22 mouse cellular contexts compared by ENCODE assay signal in the genomic region with DNA sequence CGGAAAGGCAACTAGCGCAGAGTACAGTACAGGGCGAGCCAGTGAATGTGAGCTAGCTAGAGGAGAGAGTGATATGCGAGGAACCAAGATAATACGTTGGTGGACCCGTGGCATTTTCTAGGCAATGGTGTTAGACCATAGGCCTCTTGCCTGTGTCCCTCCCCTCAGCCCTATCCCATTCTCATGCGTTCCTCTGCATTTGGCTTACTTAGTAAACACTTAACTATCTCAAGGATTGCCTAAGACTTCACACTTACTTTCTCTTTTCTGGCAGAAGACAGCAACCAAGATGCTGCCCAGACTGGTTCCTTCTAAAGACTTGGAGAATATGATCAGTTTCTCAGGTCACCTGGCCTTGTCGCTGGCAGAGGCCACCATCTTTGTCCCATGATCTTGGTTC.
A peak's percentile ranks its signal among the peaks of the same experiment; 100 is the strongest.
DNase-seq lines count a peak whose midpoint lies in the region; ATAC-seq and TF ChIP-seq lines count a peak whose summit lies in the region.
"Had no signal": no experiment of that assay in that cellular context is flagged by ENCODE, and none has a peak within 500 bp of the region (broad histone marks: within the 10 kb centered on the region; RNA-seq: fewer than 3 reads in every experiment).

No protein-coding gene starts in this region.

- H3K27me3 ChIP-seq in intestine, embryonic 14.5 days (replicated peaks; ENCODE audit: control insufficient read depth, insufficient read depth, low read length), result no peaks in the 10 kb centered on the region
- no peaks in the 10 kb centered on the region for H3K27me3 ChIP-seq in intestine, postnatal 0 days (replicated peaks; ENCODE audit: control insufficient read depth, insufficient read depth, low read length)
- no peaks in the 10 kb centered on the region for H3K27me3 ChIP-seq in lung, embryonic 15.5 days
- H3K27me3 ChIP-seq: embryonic facial prominence, embryonic 15.5 days; heart, embryonic 15.5 days had no signal

- no peak overlapping the region for H3K4me2 ChIP-seq in intestine, embryonic 14.5 days (ENCODE audit: low read length)
- H3K4me2 ChIP-seq in intestine, postnatal 0 days (replicated peaks; ENCODE audit: low read depth), result no peak overlapping the region
- H3K4me2 ChIP-seq in lung, embryonic 15.5 days, result no peak overlapping the region
- H3K4me2 ChIP-seq: embryonic facial prominence, embryonic 15.5 days; heart, embryonic 11.5 days; hindbrain, embryonic 14.5 days had no signal

- H3K27ac ChIP-seq in intestine, embryonic 14.5 days (ENCODE audit: low read depth), result peak overlapping the region; percentile 60
- H3K27ac ChIP-seq in intestine, postnatal 0 days (ENCODE audit: low read depth, low read length), result no peak overlapping the region
- peak overlapping the region; percentile 33 for H3K27ac ChIP-seq in lung, embryonic 15.5 days
- H3K27ac ChIP-seq: embryonic facial prominence, embryonic 15.5 days; forebrain, embryonic 10.5 days; heart, adult 2 months; hindbrain, embryonic 10.5 days; hindbrain, embryonic 14.5 days had no signal

- no peak for DNase-seq in intestine, embryonic 14.5 days (ENCODE audit: low spot score)
- DNase-seq in lung, postnatal 36 days, result no peak
- peak; percentile 1 for DNase-seq in testis, postnatal 10 days (ENCODE audit: low spot score)
- no peak for DNase-seq in testis, postnatal 14 days (ENCODE audit: low spot score)
- no peak for DNase-seq in layer of hippocampus, adult 18-20 months (ENCODE audit: low spot score in 2 of 2)
- DNase-seq: adrenal gland, adult 2 months; adrenal gland, postnatal 25 days; cerebellum, adult 18-20 months; cerebellum, adult 9-11 months; cerebellum, postnatal 36 days; gastrocnemius, postnatal 10 days; heart, adult 2 months had no signal

- ATAC-seq in intestine, embryonic 14.5 days (replicated peaks; ENCODE audit: low FRiP score, low TSS enrichment, low read depth), result no peak
- ATAC-seq in intestine, postnatal 0 days, result no peak
- peak; percentile 55; the same call in 1 of the 2 replicates for ATAC-seq in lung, embryonic 15.5 days (ENCODE audit: borderline replicate concordance, extremely low read depth, low FRiP score, low TSS enrichment)
- ATAC-seq: forebrain, embryonic 14.5 days had no signal

- no peak for TF ChIP-seq CTCF in intestine, postnatal 0 days (IDR thresholded peaks at IDR 0.05; ENCODE audit: low read depth)

- no peak overlapping the region for H3K9ac ChIP-seq in intestine, embryonic 14.5 days (ENCODE audit: low read length)
- H3K9ac ChIP-seq in intestine, postnatal 0 days (ENCODE audit: low read depth, low read length), result no peak overlapping the region
- no peak overlapping the region for H3K9ac ChIP-seq in lung, embryonic 15.5 days
- H3K9ac ChIP-seq: embryonic facial prominence, embryonic 15.5 days; heart, embryonic 15.5 days; hindbrain, embryonic 14.5 days had no signal

- no peaks in the 10 kb centered on the region for H3K9me3 ChIP-seq in intestine, embryonic 14.5 days (ENCODE audit: control insufficient read depth, low read length)
- H3K9me3 ChIP-seq in intestine, postnatal 0 days (ENCODE audit: control insufficient read depth), result no peaks in the 10 kb centered on the region
- H3K9me3 ChIP-seq in lung, embryonic 15.5 days, result no peaks in the 10 kb centered on the region
- H3K9me3 ChIP-seq: embryonic facial prominence, embryonic 15.5 days; forebrain, embryonic 10.5 days; heart, embryonic 15.5 days; hindbrain, embryonic 10.5 days had no signal

- 83% methylated on average over 8 of the region's 8 CpGs for WGBS in intestine, embryonic 14.5 days
- WGBS in intestine, postnatal 0 days, result 84% methylated on average over 8 of the region's 8 CpGs
- 67% methylated on average over 8 of the region's 8 CpGs for WGBS in lung, embryonic 15.5 days

- no peak overlapping the region for H3K4me3 ChIP-seq in intestine, embryonic 14.5 days (ENCODE audit: low read depth, low read length)
- no peak overlapping the region for H3K4me3 ChIP-seq in intestine, postnatal 0 days (ENCODE audit: low read depth, low read length)
- no peak overlapping the region for H3K4me3 ChIP-seq in lung, embryonic 15.5 days
- H3K4me3 ChIP-seq: embryonic facial prominence, embryonic 15.5 days; erythroblast, embryonic 14.5 days; forebrain, embryonic 10.5 days; heart, adult 2 months; heart, embryonic 15.5 days; hindbrain, embryonic 10.5 days had no signal

- H3K36me3 ChIP-seq in intestine, embryonic 14.5 days (ENCODE audit: control insufficient read depth, insufficient read depth, low read length), result no peaks in the 10 kb centered on the region
- H3K36me3 ChIP-seq in intestine, postnatal 0 days (ENCODE audit: control insufficient read depth, insufficient read depth), result no peaks in the 10 kb centered on the region
- no peaks in the 10 kb centered on the region for H3K36me3 ChIP-seq in lung, embryonic 15.5 days
- H3K36me3 ChIP-seq: embryonic facial prominence, embryonic 15.5 days; forebrain, embryonic 10.5 days; heart, embryonic 15.5 days; hindbrain, embryonic 10.5 days had no signal

- peaks cover 12% of the 10 kb centered on the region for H3K4me1 ChIP-seq in intestine, embryonic 14.5 days (replicated peaks; ENCODE audit: control insufficient read depth, insufficient read depth, low read length)
- H3K4me1 ChIP-seq in intestine, postnatal 0 days (replicated peaks; ENCODE audit: control insufficient read depth, insufficient read depth, low read length), result no peaks in the 10 kb centered on the region
- peaks cover 23% of the 10 kb centered on the region for H3K4me1 ChIP-seq in lung, embryonic 15.5 days
- H3K4me1 ChIP-seq: hindbrain, embryonic 10.5 days had no signal
